In genomic region chr11:54812812-54813516, GRCm38 (mm10) we compare ENCODE assay signal across 9 mouse cellular contexts. TPM values are rescaled to one million over a fixed set of nuclear protein-coding genes. Genes with fewer than 3 reads are reported as not detected.
DNase-seq lines count a peak whose midpoint lies in the region; ATAC-seq lines count a peak whose summit lies in the region.
"Had no signal": no experiment of that assay in that cellular context is flagged by ENCODE, and none has a peak within 500 bp of the region (broad histone marks: within the 10 kb centered on the region; RNA-seq: fewer than 3 reads in every experiment).

No protein-coding gene starts in this region.

- H3K9ac ChIP-seq in hindbrain, embryonic 15.5 days, result no peak overlapping the region
- peak overlapping the region; percentile 41; the same call in 1 of the 2 replicates for H3K9ac ChIP-seq in midbrain, embryonic 11.5 days (ENCODE audit: low read length)

- no peak overlapping the region for H3K4me2 ChIP-seq in hindbrain, embryonic 15.5 days
- no peak overlapping the region; the same call in 1 of the 2 replicates for H3K4me2 ChIP-seq in midbrain, embryonic 11.5 days

- H3K4me3 ChIP-seq in hindbrain, embryonic 15.5 days, result no peak overlapping the region
- no peak overlapping the region for H3K4me3 ChIP-seq in midbrain, embryonic 11.5 days (ENCODE audit: low read depth, low read length)

- H3K27ac ChIP-seq in hindbrain, embryonic 15.5 days (replicated peaks), result peak overlapping the region; percentile 3; the same call in 1 of the 2 replicates
- H3K27ac ChIP-seq in midbrain, embryonic 11.5 days (ENCODE audit: low read depth, low read length), result peak overlapping the region; percentile 81

- WGBS in hindbrain, embryonic 15.5 days, result 10% methylated on average over 8 of the region's 8 CpGs
- WGBS in midbrain, embryonic 11.5 days, result 29% methylated on average over 8 of the region's 8 CpGs

- peak; percentile 57 for DNase-seq in right cerebral cortex, adult 18-20 months
- DNase-seq in right cerebral cortex, postnatal 4 days, result no peak
- peak; percentile 97 for DNase-seq in midbrain, embryonic 11.5 days (ENCODE audit: low spot score, missing footprints)
- peak; percentile 74 for DNase-seq in telencephalon, adult 2 months (ENCODE audit: low read depth, low spot score)
- DNase-seq in adrenal gland, postnatal 25 days, result no peak
- DNase-seq in gastrocnemius, postnatal 4 days (ENCODE audit: low spot score in 2 of 2), result no peak
- DNase-seq in spleen, postnatal 36 days (ENCODE audit: low spot score in 2 of 2), result no peak
- DNase-seq: cerebellum, postnatal 14 days had no signal

- H3K4me1 ChIP-seq in hindbrain, embryonic 15.5 days (replicated peaks), result peaks cover 9% of the 10 kb centered on the region
- peaks cover 30% of the 10 kb centered on the region for H3K4me1 ChIP-seq in midbrain, embryonic 11.5 days (ENCODE audit: control insufficient read depth, insufficient read depth, low read length)

- peak; percentile 51; the same call in 1 of the 2 replicates for ATAC-seq in hindbrain, embryonic 15.5 days (ENCODE audit: low FRiP score, low read depth)
- ATAC-seq in midbrain, embryonic 11.5 days (ENCODE audit: low FRiP score), result peak; percentile 91

- no peaks in the 10 kb centered on the region for H3K27me3 ChIP-seq in hindbrain, embryonic 15.5 days
- no peaks in the 10 kb centered on the region for H3K27me3 ChIP-seq in midbrain, embryonic 11.5 days (ENCODE audit: control insufficient read depth, insufficient read depth, low read length)

- H3K36me3 ChIP-seq in hindbrain, embryonic 15.5 days, result no peaks in the 10 kb centered on the region
- no peaks in the 10 kb centered on the region for H3K36me3 ChIP-seq in midbrain, embryonic 11.5 days (ENCODE audit: control insufficient read depth, insufficient read depth, low read length)

- H3K9me3 ChIP-seq in hindbrain, embryonic 15.5 days, result no peaks in the 10 kb centered on the region
- H3K9me3 ChIP-seq in midbrain, embryonic 11.5 days (ENCODE audit: control insufficient read depth, low read length), result no peaks in the 10 kb centered on the region

RNA-seq across cellular contexts. Expression of gene Cdc42se2, which starts 25.5 kb away (rescaled TPM):
- 141 and 145 TPM in 2 replicates for polyA plus RNA-seq in hindbrain, embryonic 15.5 days (2015; fragmentation: Nextera tagmentation; extraction: Ambion mirVana)
- 259 and 281 TPM in 2 replicates for polyA plus RNA-seq in midbrain, embryonic 11.5 days (2014; fragmentation: Nextera tagmentation; extraction: Ambion mirVana)
- 20.8 and 25.1 TPM in 2 replicates for total RNA-seq in adrenal gland, postnatal 25 days (2021)
- total RNA-seq in gastrocnemius, postnatal 4 days (2021), result 10 to 100 TPM; 30.9 to 36.3 TPM

RNA-seq across cellular contexts. Expression of gene Lyrm7, which starts 47.8 kb away (rescaled TPM):
- polyA plus RNA-seq in hindbrain, embryonic 15.5 days (2015; fragmentation: Nextera tagmentation; extraction: Ambion mirVana), result 10.2 and 12.2 TPM in 2 replicates
- polyA plus RNA-seq in midbrain, embryonic 11.5 days (2014; fragmentation: Nextera tagmentation; extraction: Ambion mirVana), result 5.2 and 5.8 TPM in 2 replicates
- 16.8 and 17.8 TPM in 2 replicates for total RNA-seq in adrenal gland, postnatal 25 days (2021)
- total RNA-seq in gastrocnemius, postnatal 4 days (2021), result 10 to 100 TPM; 12.2 to 18.9 TPM

RNA-seq across cellular contexts. Expression of gene Hint1, which starts 53.2 kb away (rescaled TPM):
- 770 and 780 TPM in 2 replicates for polyA plus RNA-seq in hindbrain, embryonic 15.5 days (2015; fragmentation: Nextera tagmentation; extraction: Ambion mirVana)
- 694 and 720 TPM in 2 replicates for polyA plus RNA-seq in midbrain, embryonic 11.5 days (2014; fragmentation: Nextera tagmentation; extraction: Ambion mirVana)
- total RNA-seq in adrenal gland, postnatal 25 days (2021), result 386 and 405 TPM in 2 replicates
- total RNA-seq in gastrocnemius, postnatal 4 days (2021), result 100 to 1,000 TPM; 291 TPM

Comparison
In these comparisons a context has a peak if more than half of its experiments do, and no peak if none do; other contexts are left out.
1. DNase-seq: peak in right cerebral cortex, adult 18-20 months (single experiment), midbrain, embryonic 11.5 days (single experiment) and telencephalon, adult 2 months (single experiment); none in right cerebral cortex, postnatal 4 days (single experiment), adrenal gland, postnatal 25 days (single experiment), gastrocnemius, postnatal 4 days (0 of 2) and spleen, postnatal 36 days (0 of 2).